Mouse (Mus musculus) hindbrain, embryonic 14.5 days (tissue): ENCODE measurements around the gene Tmem63a. TPM values are rescaled to one million over a fixed set of nuclear protein-coding genes. Genes with fewer than 3 reads are reported as not detected.

Experiments
- ATAC-seq: fragments of 200-750 bp; cut with Nextera tagmentation; 2 replicates; pipeline ENCODE4 v1.8.0; 2017; ENCODE audit warnings: moderate number of reproducible peaks, mild to moderate bottlenecking, moderate TSS enrichment, moderate library complexity; ENCODE audit not compliant: low FRiP score
- DNase-seq: peaks from one replicate; pipeline ENCODE4 v3.0.0-alpha.2; 2015; ENCODE audit warnings: low spot score
- H3K27ac ChIP-seq: fragments of 300-500 bp; sonication (generic); 2 replicates; pipeline ENCODE4 v1.5.1; 2014; ENCODE audit warnings: mild to moderate bottlenecking, moderate library complexity
- H3K27me3 ChIP-seq: fragments of 300-500 bp; sonication (generic); 2 replicates; pipeline ENCODE4 v1.6.1; 2014; ENCODE audit warnings: mild to moderate bottlenecking, low read length, mixed read lengths; ENCODE audit not compliant: control insufficient read depth, insufficient read depth
- H3K36me3 ChIP-seq: fragments of 300-500 bp; sonication (generic); replicated peaks from 2 replicates; pipeline ENCODE4 v1.6.1; 2014; ENCODE audit not compliant: control insufficient read depth, insufficient read depth
- H3K4me1 ChIP-seq: fragments of 300-500 bp; sonication (generic); replicated peaks from 2 replicates; pipeline ENCODE4 v1.6.1; 2014; ENCODE audit warnings: antibody characterized with exemption, low read length, mixed read lengths; ENCODE audit not compliant: control insufficient read depth, insufficient read depth
- H3K4me2 ChIP-seq: fragments of 300-500 bp; sonication (generic); replicated peaks from 2 replicates; pipeline ENCODE4 v1.6.1; 2014; ENCODE audit warnings: mild to moderate bottlenecking, moderate library complexity
- H3K4me3 ChIP-seq: fragments of 300-500 bp; sonication (generic); replicated peaks from 2 replicates; pipeline ENCODE4 v1.5.1; 2014; ENCODE audit warnings: mild to moderate bottlenecking, low read length
- H3K9ac ChIP-seq: fragments of 300-500 bp; sonication (generic); 2 replicates; pipeline ENCODE4 v1.6.1; 2014
- H3K9me3 ChIP-seq: fragments of 300-500 bp; sonication (generic); 2 replicates; pipeline ENCODE4 v1.6.1; 2016; ENCODE audit warnings: low read length; ENCODE audit not compliant: control insufficient read depth
- WGBS: fragments of 180-500 bp; shearing (Covaris S2); extraction: QIAGEN DNeasy Blood & Tissue Kit; methylation state at CpG from one replicate; pipeline ENCODE4 v1.1.7; 2014; 5-methylcytosine and 5-hydroxymethylcytosine counted together
- polyA plus RNA-seq: library from polyadenylated mRNA; unstranded; fragments of >200 nt; fragmentation: Nextera tagmentation; extraction: Ambion mirVana; gene quantifications from 2 replicates; pipeline ENCODE4 v1.2.1, GENCODE M21; 2014

Tmem63a gene
- polyA plus RNA-seq, 1 experiment from 2014 or later, result 1.5 TPM

GRCm38 (mm10) chr1:181017890-181018420 lies 75.8 kb downstream of the Tmem63a start:
- DNase-seq (no peak), ATAC-seq (no peak)
- no peaks in the 10 kb centered on the region for H3K9me3 ChIP-seq
- H3K4me1 ChIP-seq, result 0 out of 2 replicates have a peak, but pooled peaks cover 5% of the 10 kb centered on the region
- no peak overlapping the region for H3K27ac ChIP-seq
- H3K4me3 ChIP-seq, result no peak overlapping the region
- H3K9ac ChIP-seq, result no peak overlapping the region
- H3K4me2 ChIP-seq, result peak overlapping the region; percentile 79; the same call in 1 of the 2 replicates
- H3K27me3 ChIP-seq, result no peaks in the 10 kb centered on the region
- no peaks in the 10 kb centered on the region for H3K36me3 ChIP-seq
- 77% methylated on average over 13 of the region's 13 CpGs for WGBS

GRCm38 (mm10) chr1:181020756-181021487 lies 78.8 kb downstream of the Tmem63a start, which contains the start of gene Ephx1:
TSS of gene Ephx1 (minus strand) at chr1:181020904.
- no peaks in the 10 kb centered on the region for H3K4me1 ChIP-seq
- no peaks in the 10 kb centered on the region for H3K9me3 ChIP-seq
- no peaks in the 10 kb centered on the region for H3K36me3 ChIP-seq
- DNase-seq (no peak), ATAC-seq (no peak)
- no peak within 1 kb of the TSS for H3K9ac ChIP-seq
- 64% methylated on average over 5 of the region's 5 CpGs for WGBS
- no peak within 1 kb of the TSS for H3K4me3 ChIP-seq
- H3K27ac ChIP-seq, result no peak within 1 kb of the TSS
- H3K4me2 ChIP-seq, result no peak within 1 kb of the TSS
- H3K27me3 ChIP-seq, result no peaks in the 10 kb centered on the region

- no peak for DNase-seq
- no peak overlapping the region for H3K9ac ChIP-seq
- no peaks in the 10 kb centered on the region for H3K9me3 ChIP-seq
- H3K4me2 ChIP-seq, result no peak overlapping the region
- WGBS, result 59% methylated on average over 7 of the region's 7 CpGs
- no peak overlapping the region for H3K27ac ChIP-seq
- H3K27me3 ChIP-seq, result no peaks in the 10 kb centered on the region
- no peaks in the 10 kb centered on the region for H3K36me3 ChIP-seq
- no peak for ATAC-seq
- no peak overlapping the region for H3K4me3 ChIP-seq
- no peaks in the 10 kb centered on the region for H3K4me1 ChIP-seq
These were observed 79.3 kb downstream of the Tmem63a start for GRCm38 (mm10) chr1:181021488-181021865.

- Histone ChIP-seq H3K9me3 (no peaks in the 10 kb centered on the region), H3K27ac (no peak overlapping the region), H3K4me2 (no peak overlapping the region), H3K4me3 (no peak overlapping the region), H3K27me3 (no peaks in the 10 kb centered on the region), H3K9ac (no peak overlapping the region), H3K4me1 (no peaks in the 10 kb centered on the region), H3K36me3 (no peaks in the 10 kb centered on the region)
- DNase-seq, result no peak
- ATAC-seq, result no peak
- WGBS, result 35% methylated on average over 1 of the region's 1 CpGs
These were observed 80.1 kb downstream of the Tmem63a start for GRCm38 (mm10) chr1:181022265-181022664.

Other genes starting within 250 kb of the Tmem63a start
- gene Mixl1, start 245.3 kb upstream of the Tmem63a start, polyA plus RNA-seq, result 0.16 TPM in 1 of 2 replicates, not detected in the other
- gene Acbd3, start 216.3 kb upstream of the Tmem63a start, polyA plus RNA-seq, result 27.1 and 27.6 TPM in 2 replicates
- gene H3f3a, start 128.4 kb upstream of the Tmem63a start, polyA plus RNA-seq, result 2,816 and 2,951 TPM in 2 replicates
- 26.9 and 28.2 TPM in 2 replicates for gene Sde2, start 91.2 kb upstream of the Tmem63a start, polyA plus RNA-seq
- 1.5 and 3.2 TPM in 2 replicates for gene Lefty2, start 49.2 kb upstream of the Tmem63a start, polyA plus RNA-seq
- gene Pycr2, start 38.1 kb upstream of the Tmem63a start, polyA plus RNA-seq, result 63.0 and 68.0 TPM in 2 replicates
- gene Lefty1, start 7.3 kb upstream of the Tmem63a start, polyA plus RNA-seq, result 0.20 and 0.41 TPM in 2 replicates
- 8.7 and 10.3 TPM in 2 replicates for gene Ephx1, start 78.6 kb downstream of the Tmem63a start, polyA plus RNA-seq
- gene 9130409I23Rik, start 108.9 kb downstream of the Tmem63a start, polyA plus RNA-seq, result not detected in 2 replicates
- gene Nvl, start 201.9 kb downstream of the Tmem63a start, polyA plus RNA-seq, result 36.4 and 39.3 TPM in 2 replicates
- 52.7 and 53.6 TPM in 2 replicates for gene Cnih4, start 202.3 kb downstream of the Tmem63a start, polyA plus RNA-seq